Mouse (Mus musculus): ENCODE measurements at regions not wholly inside any gene's neighbourhood (a gene's known extent, or its start where the extent isn't known, plus 50 kb on each side); places are given as distances from the start of the nearest gene placed in this dataset.
A peak's percentile ranks its signal among the peaks of the same experiment; 100 is the strongest.

DNA sequence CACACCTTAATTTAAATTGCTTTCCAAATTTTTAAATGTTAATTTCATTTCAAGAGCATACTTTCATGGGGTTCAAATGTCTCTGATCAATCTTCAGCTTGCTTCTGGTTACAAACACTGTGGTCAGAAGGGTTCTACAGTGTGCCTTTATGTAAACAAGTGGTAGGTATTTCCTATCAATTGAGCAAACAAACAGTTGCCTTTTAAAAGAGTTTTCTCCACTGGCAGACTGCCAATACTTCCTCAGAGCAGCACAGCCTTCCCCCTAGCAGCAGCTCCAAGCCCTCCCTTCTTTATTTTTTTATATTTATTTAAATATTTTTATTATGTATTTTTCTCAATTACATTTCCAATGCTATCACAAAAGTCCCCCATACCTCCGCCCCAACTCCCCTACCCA lies 977.8 kb downstream of the Fstl5 start:
- ATAC-seq (ENCODE audit: low FRiP score, low TSS enrichment) = no peak
- H3K4me1 ChIP-seq (ENCODE audit: insufficient read depth, low read length) = no peaks in the 10 kb centered on the region

DNA sequence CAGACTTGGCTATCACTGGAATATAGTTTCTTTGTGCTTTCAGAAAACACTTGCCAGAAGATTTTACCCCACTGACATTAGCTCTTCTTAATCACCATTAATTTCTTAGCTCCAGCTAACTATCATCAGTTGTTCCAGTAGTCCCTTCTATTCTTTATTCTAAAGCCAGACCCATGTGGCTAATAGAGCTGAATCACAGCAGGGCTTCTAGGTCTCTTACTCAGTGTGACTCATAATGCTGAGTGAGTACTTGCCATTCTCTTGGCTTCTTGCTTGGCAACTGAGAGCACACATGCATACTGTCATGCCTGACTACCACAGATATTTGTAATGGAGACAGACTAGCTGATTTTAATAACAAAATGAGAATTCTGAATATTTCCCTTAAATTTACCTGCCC lies 1001.0 kb downstream of the Fstl5 start:
- H3K36me3 ChIP-seq (ENCODE audit: insufficient read depth, low read length) = no peaks in the 10 kb centered on the region
- H3K4me3 ChIP-seq (ENCODE audit: low read length) = no peak overlapping the region
- H3K27ac ChIP-seq (ENCODE audit: low read length) = no peak overlapping the region
- H3K4me2 ChIP-seq (replicated peaks; ENCODE audit: low read depth, low read length) = no peak overlapping the region
- no peaks in the 10 kb centered on the region for H3K4me1 ChIP-seq (ENCODE audit: insufficient read depth, low read length)
- H3K27me3 ChIP-seq (ENCODE audit: insufficient read depth, low read length) = no peaks in the 10 kb centered on the region
- H3K9me3 ChIP-seq (ENCODE audit: low read length) = no peaks in the 10 kb centered on the region
- no peak for ATAC-seq (ENCODE audit: low FRiP score, low TSS enrichment)
- no peak overlapping the region for H3K9ac ChIP-seq (replicated peaks; ENCODE audit: low read length)

More for the DNA sequence above, 977.8 kb downstream of the Fstl5 start:
- no peaks in the 10 kb centered on the region for H3K36me3 ChIP-seq (ENCODE audit: insufficient read depth, low read length)
- no peak overlapping the region for H3K9ac ChIP-seq (replicated peaks; ENCODE audit: low read length)
- H3K27ac ChIP-seq (ENCODE audit: low read length) = no peak overlapping the region
- no peaks in the 10 kb centered on the region for H3K27me3 ChIP-seq (ENCODE audit: insufficient read depth, low read length)
- no peaks in the 10 kb centered on the region for H3K9me3 ChIP-seq (ENCODE audit: low read length)
- no peak overlapping the region for H3K4me3 ChIP-seq (ENCODE audit: low read length)
- H3K4me2 ChIP-seq (replicated peaks; ENCODE audit: low read depth, low read length) = no peak overlapping the region
- WGBS = 89% methylated on average over 1 of the region's 1 CpGs

DNA sequence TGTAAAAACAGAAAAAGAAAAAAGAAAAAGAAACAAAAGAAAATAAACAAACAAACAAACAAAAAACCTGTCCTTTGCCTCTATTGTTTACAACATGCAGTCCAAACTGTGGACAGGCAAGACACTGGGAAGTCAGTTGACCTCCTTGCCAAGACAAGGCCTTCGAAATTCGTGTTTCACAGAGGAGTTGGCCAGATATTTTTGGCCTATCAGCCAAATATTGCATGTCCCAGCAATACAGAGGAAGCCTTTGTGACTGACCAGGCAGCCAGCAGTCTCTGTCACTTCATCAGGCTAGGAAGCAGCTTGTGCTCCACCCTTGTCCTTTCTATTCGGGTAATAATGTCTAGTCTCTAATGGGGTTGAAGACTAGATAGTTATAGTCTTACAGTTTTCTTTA lies 1017.7 kb downstream of the Fstl5 start:
- ATAC-seq (ENCODE audit: low FRiP score, low TSS enrichment) = no peak
- Histone ChIP-seq H3K36me3 (ENCODE audit: insufficient read depth, low read length) (no peaks in the 10 kb centered on the region), H3K9me3 (ENCODE audit: low read length) (no peaks in the 10 kb centered on the region), H3K4me1 (ENCODE audit: insufficient read depth, low read length) (no peaks in the 10 kb centered on the region), H3K9ac (replicated peaks; ENCODE audit: low read length) (no peak overlapping the region), H3K4me3 (ENCODE audit: low read length) (no peak overlapping the region), H3K27me3 (ENCODE audit: insufficient read depth, low read length) (no peaks in the 10 kb centered on the region), H3K27ac (ENCODE audit: low read length) (no peak overlapping the region), H3K4me2 (replicated peaks; ENCODE audit: low read depth, low read length) (no peak overlapping the region)
- WGBS = 79% methylated on average over 3 of the region's 3 CpGs

DNA sequence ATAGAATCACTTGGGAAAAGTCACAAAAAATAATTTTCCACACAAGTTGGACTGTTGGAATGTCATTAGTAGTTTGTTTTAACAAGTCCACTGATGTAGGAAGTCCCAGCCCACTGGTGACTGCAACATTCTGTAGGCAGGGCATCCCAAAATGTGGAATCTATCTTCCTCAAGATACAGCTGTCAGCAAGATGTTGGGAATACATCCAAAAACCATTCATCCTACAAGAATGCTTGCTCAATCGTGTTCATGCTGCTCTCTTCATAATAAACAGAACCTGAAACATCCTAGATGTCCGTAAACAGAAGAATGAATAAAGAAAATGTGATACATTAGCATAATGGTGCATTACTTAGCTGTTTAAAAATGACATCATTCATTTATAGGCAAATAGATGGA lies 1038.9 kb downstream of the Fstl5 start:
- Histone ChIP-seq H3K27me3 (ENCODE audit: insufficient read depth, low read length) (no peaks in the 10 kb centered on the region), H3K4me1 (ENCODE audit: insufficient read depth, low read length) (no peaks in the 10 kb centered on the region), H3K4me2 (replicated peaks; ENCODE audit: low read depth, low read length) (no peak overlapping the region), H3K36me3 (ENCODE audit: insufficient read depth, low read length) (no peaks in the 10 kb centered on the region), H3K27ac (ENCODE audit: low read length) (no peak overlapping the region), H3K9ac (replicated peaks; ENCODE audit: low read length) (no peak overlapping the region), H3K4me3 (ENCODE audit: low read length) (no peak overlapping the region), H3K9me3 (ENCODE audit: low read length) (no peaks in the 10 kb centered on the region)
- WGBS = 68% methylated on average over 2 of the region's 2 CpGs
- no peak for ATAC-seq (ENCODE audit: low FRiP score, low TSS enrichment)

DNA sequence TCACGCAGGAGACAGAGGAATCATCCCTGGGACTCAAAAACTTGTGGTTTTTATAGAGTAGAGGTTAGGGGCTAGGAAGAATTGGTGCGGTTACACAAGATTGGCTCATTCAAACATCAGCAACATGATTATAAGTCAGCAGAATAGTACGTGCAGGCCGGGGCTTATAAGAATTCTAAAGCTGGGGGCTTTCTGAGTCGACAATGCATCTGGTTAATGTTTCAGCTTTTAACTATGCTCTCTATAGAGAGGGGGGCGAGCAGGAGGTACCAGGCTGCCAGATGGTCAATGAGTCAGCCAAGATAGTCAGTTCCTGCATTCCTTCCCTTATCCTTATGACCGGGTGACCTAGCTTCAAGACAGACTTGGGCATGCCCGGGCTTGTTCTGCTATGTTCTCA lies 1046.5 kb downstream of the Fstl5 start:
- H3K27ac ChIP-seq (ENCODE audit: low read length) = no peak overlapping the region
- no peaks in the 10 kb centered on the region for H3K36me3 ChIP-seq (ENCODE audit: insufficient read depth, low read length)
- no peak overlapping the region for H3K4me2 ChIP-seq (replicated peaks; ENCODE audit: low read depth, low read length)
- H3K9me3 ChIP-seq (ENCODE audit: low read length) = no peaks in the 10 kb centered on the region
- no peak overlapping the region for H3K9ac ChIP-seq (replicated peaks; ENCODE audit: low read length)
- H3K4me3 ChIP-seq (ENCODE audit: low read length) = no peak overlapping the region
- WGBS = 92% methylated on average over 8 of the region's 8 CpGs
- no peaks in the 10 kb centered on the region for H3K4me1 ChIP-seq (ENCODE audit: insufficient read depth, low read length)
- no peak for ATAC-seq (ENCODE audit: low FRiP score, low TSS enrichment)
- H3K27me3 ChIP-seq (ENCODE audit: insufficient read depth, low read length) = no peaks in the 10 kb centered on the region

DNA sequence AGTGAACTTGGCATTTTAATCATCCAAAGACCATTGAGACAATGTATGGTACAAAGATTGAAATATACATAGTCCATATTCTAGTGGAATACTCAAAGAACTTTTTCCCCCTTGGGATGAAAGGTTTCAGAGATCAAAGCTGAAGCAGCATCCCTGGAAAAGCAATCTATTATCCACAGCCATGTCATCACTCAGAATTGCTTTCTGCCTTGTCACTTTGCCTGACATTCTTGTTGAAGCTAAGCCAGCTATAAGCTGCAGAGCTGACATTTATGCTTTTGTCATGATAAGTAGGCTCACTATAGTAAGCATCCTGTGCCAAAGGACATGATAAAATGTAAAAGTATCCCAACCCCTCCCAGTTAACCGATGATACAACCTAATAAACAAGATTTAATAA lies 1077.6 kb downstream of the Fstl5 start:
- no peak for ATAC-seq (ENCODE audit: low FRiP score, low TSS enrichment)
- no peaks in the 10 kb centered on the region for H3K9me3 ChIP-seq (ENCODE audit: low read length)
- no peaks in the 10 kb centered on the region for H3K36me3 ChIP-seq (ENCODE audit: insufficient read depth, low read length)
- H3K9ac ChIP-seq (replicated peaks; ENCODE audit: low read length) = no peak overlapping the region
- H3K4me1 ChIP-seq (ENCODE audit: insufficient read depth, low read length) = no peaks in the 10 kb centered on the region
- no peak overlapping the region for H3K4me2 ChIP-seq (replicated peaks; ENCODE audit: low read depth, low read length)
- 79% methylated on average over 1 of the region's 1 CpGs for WGBS
- no peak overlapping the region for H3K27ac ChIP-seq (ENCODE audit: low read length)
- no peaks in the 10 kb centered on the region for H3K27me3 ChIP-seq (ENCODE audit: insufficient read depth, low read length)
- H3K4me3 ChIP-seq (ENCODE audit: low read length) = no peak overlapping the region

DNA sequence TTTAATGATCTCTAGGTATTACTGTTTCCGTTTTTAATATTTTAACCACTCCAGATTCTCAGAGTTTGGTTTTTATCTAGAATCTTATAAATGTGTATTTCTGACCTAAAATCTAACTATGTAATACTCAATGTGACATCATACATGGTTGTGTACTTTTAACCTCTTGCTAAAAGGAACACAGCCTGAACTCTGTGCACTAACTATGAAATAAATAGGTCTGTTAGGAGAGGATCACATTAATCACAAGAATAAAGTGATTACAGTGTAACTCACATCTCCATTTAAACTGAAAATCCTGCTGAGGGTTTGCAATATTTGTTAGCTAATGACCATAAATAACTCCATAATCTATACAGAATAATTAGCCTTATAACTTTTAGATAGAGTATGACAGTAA lies 1123.8 kb downstream of the Fstl5 start:
- Histone ChIP-seq H3K4me2 (replicated peaks; ENCODE audit: low read depth, low read length) (no peak overlapping the region), H3K9ac (replicated peaks; ENCODE audit: low read length) (no peak overlapping the region), H3K4me3 (ENCODE audit: low read length) (no peak overlapping the region), H3K27me3 (ENCODE audit: insufficient read depth, low read length) (no peaks in the 10 kb centered on the region), H3K4me1 (ENCODE audit: insufficient read depth, low read length) (no peaks in the 10 kb centered on the region), H3K27ac (ENCODE audit: low read length) (no peak overlapping the region), H3K36me3 (ENCODE audit: insufficient read depth, low read length) (no peaks in the 10 kb centered on the region), H3K9me3 (ENCODE audit: low read length) (no peaks in the 10 kb centered on the region)
- no peak; the same call in 1 of the 2 replicates for ATAC-seq (ENCODE audit: low FRiP score, low TSS enrichment)
- WGBS = 72% methylated on average over 1 of the region's 1 CpGs

DNA sequence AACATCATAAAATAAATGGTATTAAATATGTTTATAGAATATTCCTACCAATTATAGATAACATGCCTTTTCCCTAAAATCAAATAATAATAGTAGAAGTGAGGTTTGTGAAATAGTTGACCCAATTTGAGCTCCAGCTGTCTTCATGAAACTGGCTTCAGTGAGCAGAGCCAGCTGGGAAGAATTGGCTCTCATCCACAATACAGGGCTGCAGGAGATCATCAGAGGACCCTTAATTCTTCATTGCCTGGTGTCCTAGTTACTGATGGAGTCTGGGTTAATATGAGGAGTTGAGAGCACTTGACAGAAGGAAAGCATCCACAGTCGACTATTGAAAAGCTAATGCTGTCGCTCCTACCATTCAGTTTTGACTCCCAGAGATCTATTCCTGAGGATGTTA lies 1124.2 kb downstream of the Fstl5 start:
- Histone ChIP-seq H3K9me3 (ENCODE audit: low read length) (no peaks in the 10 kb centered on the region), H3K27ac (ENCODE audit: low read length) (no peak overlapping the region), H3K9ac (replicated peaks; ENCODE audit: low read length) (no peak overlapping the region), H3K4me1 (ENCODE audit: insufficient read depth, low read length) (no peaks in the 10 kb centered on the region), H3K27me3 (ENCODE audit: insufficient read depth, low read length) (no peaks in the 10 kb centered on the region), H3K4me3 (ENCODE audit: low read length) (no peak overlapping the region), H3K4me2 (replicated peaks; ENCODE audit: low read depth, low read length) (no peak overlapping the region), H3K36me3 (ENCODE audit: insufficient read depth, low read length) (no peaks in the 10 kb centered on the region)
- 61% methylated on average over 2 of the region's 2 CpGs for WGBS
- ATAC-seq (ENCODE audit: low FRiP score, low TSS enrichment) = peak; percentile 69; the same call in 1 of the 2 replicates

DNA sequence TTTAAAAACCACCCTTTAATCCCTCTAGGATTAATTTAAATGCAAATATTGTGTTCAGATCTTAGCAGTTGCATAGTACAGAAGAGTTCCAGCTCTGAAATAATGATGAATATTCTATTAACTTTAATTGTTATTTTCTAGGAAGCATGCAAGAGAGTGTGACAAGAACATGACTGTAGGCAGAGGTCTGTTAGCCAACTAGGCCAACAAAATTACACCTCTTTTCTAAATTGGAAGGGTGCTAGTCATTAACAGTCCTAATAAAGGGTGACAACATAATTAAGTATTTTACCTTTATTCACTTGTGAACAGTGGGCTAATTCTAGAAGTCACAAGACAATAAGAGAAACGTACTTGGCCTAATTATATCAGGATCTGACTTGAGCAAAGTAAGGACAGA lies 1151.9 kb downstream of the Fstl5 start:
- no peak for ATAC-seq (ENCODE audit: low FRiP score, low TSS enrichment)
- 61% methylated on average over 1 of the region's 1 CpGs for WGBS

More for the DNA sequence above, 1151.9 kb downstream of the Fstl5 start:
- Histone ChIP-seq H3K4me1 (ENCODE audit: insufficient read depth, low read length) (no peaks in the 10 kb centered on the region), H3K27ac (ENCODE audit: low read length) (no peak overlapping the region), H3K27me3 (ENCODE audit: insufficient read depth, low read length) (no peaks in the 10 kb centered on the region), H3K4me3 (ENCODE audit: low read length) (no peak overlapping the region), H3K36me3 (ENCODE audit: insufficient read depth, low read length) (no peaks in the 10 kb centered on the region), H3K9ac (replicated peaks; ENCODE audit: low read length) (no peak overlapping the region), H3K4me2 (replicated peaks; ENCODE audit: low read depth, low read length) (no peak overlapping the region), H3K9me3 (ENCODE audit: low read length) (no peaks in the 10 kb centered on the region)
